Mouse (Mus musculus) thymus, adult 2 months (tissue): Measurements from ENCODE around the gene Ccr7.

Source experiments
- CTCF ChIP-seq: fragments of 200-500 bp; IDR thresholded peaks from 2 replicates; pipeline ENCODE4 v1.5.1; 2012; ENCODE audit warnings: mild to moderate bottlenecking, control low read depth, low read length, moderate library complexity, borderline replicate concordance; ENCODE audit not compliant: control insufficient read depth, poor library complexity, insufficient read depth; ENCODE audit errors: extremely low read depth
- POLR2A ChIP-seq: fragments of 200-500 bp; IDR thresholded peaks from 2 replicates; pipeline ENCODE4 v1.6.1; 2012; ENCODE audit warnings: mild to moderate bottlenecking, low read length, control low read depth, moderate library complexity; ENCODE audit not compliant: control insufficient read depth, poor library complexity, insufficient read depth; ENCODE audit errors: extremely low read depth

GRCm38 (mm10) chr11:99098924-99099323, 56.0 kb downstream of the Ccr7 start:
- TF ChIP-seq CTCF (no peak), POLR2A (no peak)
